Mouse (Mus musculus) neural tube, embryonic 11.5 days (tissue): Measurements from ENCODE around the gene Evi5l. TPM values are rescaled to one million over a fixed set of nuclear protein-coding genes. Genes with fewer than 3 reads are reported as not detected.

Source experiments
- ATAC-seq: fragments of 200-750 bp; cut with Nextera tagmentation; 2 replicates; pipeline ENCODE4 v1.8.0; 2017; ENCODE audit warnings: moderate number of reproducible peaks, mild to moderate bottlenecking, moderate TSS enrichment, moderate library complexity; ENCODE audit not compliant: insufficient read depth, low FRiP score, low TSS enrichment
- DNase-seq: peaks from one replicate; pipeline ENCODE4 v3.0.0-alpha.2; 2015; ENCODE audit warnings: low spot score
- H3K27ac ChIP-seq: fragments of 300-500 bp; sonication (generic); 2 replicates; pipeline ENCODE4 v1.5.1; 2014; ENCODE audit warnings: low read depth, mild to moderate bottlenecking, low read length
- H3K27me3 ChIP-seq: fragments of 300-500 bp; sonication (generic); 2 replicates; pipeline ENCODE4 v1.6.1; 2014; ENCODE audit warnings: mild to moderate bottlenecking, low read length, mixed read lengths; ENCODE audit not compliant: control insufficient read depth, insufficient read depth
- H3K36me3 ChIP-seq: fragments of 300-500 bp; sonication (generic); 2 replicates; pipeline ENCODE4 v1.6.1; 2014; ENCODE audit warnings: mild to moderate bottlenecking, low read length, moderate library complexity, mixed read lengths; ENCODE audit not compliant: control insufficient read depth, insufficient read depth
- H3K4me1 ChIP-seq: fragments of 300-500 bp; sonication (generic); 2 replicates; pipeline ENCODE4 v1.6.1; 2014; ENCODE audit warnings: low read length, mixed read lengths; ENCODE audit not compliant: control insufficient read depth, insufficient read depth
- H3K4me2 ChIP-seq: fragments of 300-500 bp; sonication (generic); 2 replicates; pipeline ENCODE4 v1.6.1; 2014; ENCODE audit warnings: low read depth, mild to moderate bottlenecking, moderate library complexity
- H3K4me3 ChIP-seq: fragments of 300-500 bp; sonication (generic); 2 replicates; pipeline ENCODE4 v1.5.1; 2014; ENCODE audit warnings: low read depth, low read length
- H3K9ac ChIP-seq: fragments of 300-500 bp; sonication (generic); 2 replicates; pipeline ENCODE4 v1.6.1; 2014; ENCODE audit warnings: mild to moderate bottlenecking, low read length
- H3K9me3 ChIP-seq: fragments of 300-500 bp; sonication (generic); 2 replicates; pipeline ENCODE4 v1.6.1; 2016; ENCODE audit warnings: low read length; ENCODE audit not compliant: control insufficient read depth
- WGBS: fragments of 180-500 bp; shearing (Covaris S2); extraction: QIAGEN DNeasy Blood & Tissue Kit; methylation state at CpG from one replicate; pipeline ENCODE4 v1.1.7; 2014; 5-methylcytosine and 5-hydroxymethylcytosine counted together
- polyA plus RNA-seq: library from polyadenylated mRNA; unstranded; fragments of >200 nt; fragmentation: Nextera tagmentation; extraction: Ambion mirVana; gene quantifications from 2 replicates; pipeline ENCODE4 v1.2.1, GENCODE M21; 2014

Gene Evi5l
- polyA plus RNA-seq, 1 experiment from 2014 or later, result 39.0 TPM

DNA sequence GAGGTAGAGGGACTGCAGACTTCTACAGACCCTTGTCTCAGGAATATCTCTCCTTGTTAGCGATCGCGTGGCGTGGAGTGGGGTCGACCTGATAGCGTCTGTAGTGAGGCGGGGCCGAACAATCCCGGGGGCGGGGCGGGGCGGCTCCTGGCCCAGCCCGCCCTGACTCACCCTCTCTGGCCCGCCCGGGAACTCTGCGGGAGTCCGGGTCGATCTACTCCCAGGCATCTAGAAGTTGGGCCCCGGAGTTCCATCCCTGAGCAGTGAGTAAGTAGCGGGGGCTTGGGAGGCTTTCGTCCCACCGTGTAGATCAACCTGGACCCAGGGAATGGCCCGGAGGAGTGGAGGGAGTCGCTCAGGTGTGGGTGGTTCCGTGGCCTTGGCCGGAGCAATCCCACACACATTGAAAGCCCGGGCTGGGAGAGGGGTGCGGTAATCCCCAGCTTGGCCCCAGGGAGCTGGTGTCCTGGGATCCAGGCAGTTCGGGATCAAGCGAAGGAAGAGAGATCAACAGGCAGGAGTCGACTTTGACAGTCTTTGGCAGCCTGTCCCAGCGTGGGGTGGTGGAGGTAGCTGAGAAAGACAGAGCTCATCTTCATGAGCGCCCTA, 60.5 kb downstream of the Evi5l start, which contains the start of gene Lrrc8e:
Lrrc8e (plus strand) TSS at position 89 of the 609 bp plus-strand sequence.
- no peak for DNase-seq
- 7% methylated on average over 33 of the region's 33 CpGs for WGBS
- no peak within 1 kb of the TSS for H3K9ac ChIP-seq
- H3K36me3 ChIP-seq, result no peaks in the 10 kb centered on the region
- H3K4me3 ChIP-seq, result 0 out of 2 replicates have a peak within 1 kb of the TSS, but pooled peaks have one; percentile 1
- H3K27ac ChIP-seq, result no peak within 1 kb of the TSS
- peaks cover 3% of the 10 kb centered on the region; the same call in 1 of the 2 replicates for H3K4me1 ChIP-seq
- H3K9me3 ChIP-seq, result no peaks in the 10 kb centered on the region
- peaks cover 16% of the 10 kb centered on the region for H3K27me3 ChIP-seq
- H3K4me2 ChIP-seq, result peak within 1 kb of the TSS; percentile 6
- ATAC-seq, result peak; percentile 55; the same call in 1 of the 2 replicates

GRCm38 (mm10) chr8:4227919-4228318, 61.6 kb downstream of the Evi5l start:
- Histone ChIP-seq H3K4me1 (peaks cover 3% of the 10 kb centered on the region; the same call in 1 of the 2 replicates), H3K4me2 (no peak overlapping the region), H3K27me3 (peaks cover 16% of the 10 kb centered on the region), H3K36me3 (no peaks in the 10 kb centered on the region), H3K27ac (no peak overlapping the region), H3K9ac (no peak overlapping the region), H3K9me3 (no peaks in the 10 kb centered on the region), H3K4me3 (no peak overlapping the region)
- DNase-seq (no peak), ATAC-seq (no peak)
- 95% methylated on average over 4 of the region's 4 CpGs for WGBS

DNA sequence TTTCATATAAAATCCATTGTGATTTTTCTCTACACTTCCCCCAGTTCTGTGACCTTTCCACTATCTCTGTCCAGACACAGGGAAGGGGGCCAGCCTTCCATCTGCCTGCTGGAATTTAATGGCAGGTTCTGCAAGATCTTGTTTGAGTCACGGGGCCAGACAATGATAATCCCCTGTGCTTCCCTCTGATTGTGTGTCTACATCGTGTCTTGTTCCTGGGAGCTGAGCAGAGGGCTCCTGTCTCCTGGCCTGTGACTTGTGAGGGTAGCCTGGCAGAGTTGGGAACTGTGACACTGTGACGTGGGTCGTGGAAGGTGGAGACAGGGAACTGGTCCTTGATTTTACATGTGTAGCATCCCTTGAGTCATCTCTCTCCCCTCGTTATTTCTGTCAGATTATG, 63.4 kb downstream of the Evi5l start:
- DNase-seq, result no peak
- H3K4me3 ChIP-seq, result no peak overlapping the region
- no peak overlapping the region for H3K27ac ChIP-seq
- H3K9me3 ChIP-seq, result no peaks in the 10 kb centered on the region
- no peaks in the 10 kb centered on the region for H3K36me3 ChIP-seq
- peaks cover 16% of the 10 kb centered on the region for H3K27me3 ChIP-seq
- no peak overlapping the region for H3K9ac ChIP-seq
- H3K4me1 ChIP-seq, result peaks cover 3% of the 10 kb centered on the region; the same call in 1 of the 2 replicates
- no peak overlapping the region for H3K4me2 ChIP-seq
- ATAC-seq, result no peak
- 79% methylated on average over 5 of the region's 5 CpGs for WGBS

DNA sequence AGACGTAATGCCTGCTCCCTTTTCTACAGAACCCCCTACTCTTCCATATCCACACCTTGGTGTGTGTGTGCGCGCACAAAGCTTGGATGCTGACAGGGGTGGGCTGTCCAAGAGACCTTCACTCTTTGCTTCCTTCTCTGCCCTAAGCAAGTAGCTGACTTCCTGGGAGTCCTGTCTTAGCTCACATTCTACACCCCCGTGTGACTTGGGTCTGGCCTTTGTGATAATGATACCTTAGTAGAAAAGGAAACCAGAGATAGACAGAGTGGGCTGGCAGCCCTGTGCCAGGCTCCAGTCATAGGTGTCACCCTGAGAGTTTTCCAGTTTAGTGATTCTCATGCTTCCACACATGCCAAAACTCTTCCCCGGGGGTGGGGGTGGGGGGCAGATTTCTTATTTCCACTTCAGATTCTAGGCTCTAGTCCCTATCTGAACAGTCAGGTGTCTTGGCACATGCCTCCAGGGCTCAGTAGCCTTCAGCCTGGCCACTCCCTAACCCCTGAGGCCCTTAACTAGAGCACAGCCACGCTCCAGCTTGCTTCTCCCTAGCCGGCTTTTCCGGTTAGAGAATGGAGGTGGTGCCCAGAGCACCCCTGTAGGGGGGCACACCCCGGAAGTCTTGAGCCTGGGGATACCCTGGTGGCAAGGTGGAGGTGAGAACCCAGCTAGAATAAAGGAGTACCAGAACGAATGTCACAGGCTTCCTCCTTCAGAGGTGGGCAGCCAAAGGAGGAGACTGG, 64.4 kb downstream of the Evi5l start:
- peaks cover 16% of the 10 kb centered on the region for H3K27me3 ChIP-seq
- DNase-seq (no peak), ATAC-seq (no peak)
- no peak overlapping the region for H3K9ac ChIP-seq
- peaks cover 3% of the 10 kb centered on the region; the same call in 1 of the 2 replicates for H3K4me1 ChIP-seq
- H3K27ac ChIP-seq, result no peak overlapping the region
- H3K9me3 ChIP-seq, result no peaks in the 10 kb centered on the region
- H3K4me3 ChIP-seq, result no peak overlapping the region
- no peak overlapping the region for H3K4me2 ChIP-seq
- WGBS, result 62% methylated on average over 10 of the region's 10 CpGs
- H3K36me3 ChIP-seq, result no peaks in the 10 kb centered on the region

GRCm38 (mm10) chr8:4237814-4238433, 71.6 kb downstream of the Evi5l start:
- Histone ChIP-seq H3K27ac (peak overlapping the region; percentile 80), H3K4me1 (peaks cover 13% of the 10 kb centered on the region), H3K4me2 (peak overlapping the region; percentile 78), H3K9me3 (no peaks in the 10 kb centered on the region), H3K27me3 (no peaks in the 10 kb centered on the region), H3K4me3 (peak overlapping the region; percentile 79), H3K36me3 (no peaks in the 10 kb centered on the region; the same call in 1 of the 2 replicates), H3K9ac (peak overlapping the region; percentile 75)
- 19% methylated on average over 15 of the region's 15 CpGs for WGBS
- DNase-seq (no peak), ATAC-seq (no peak; the same call in 1 of the 2 replicates)

DNA sequence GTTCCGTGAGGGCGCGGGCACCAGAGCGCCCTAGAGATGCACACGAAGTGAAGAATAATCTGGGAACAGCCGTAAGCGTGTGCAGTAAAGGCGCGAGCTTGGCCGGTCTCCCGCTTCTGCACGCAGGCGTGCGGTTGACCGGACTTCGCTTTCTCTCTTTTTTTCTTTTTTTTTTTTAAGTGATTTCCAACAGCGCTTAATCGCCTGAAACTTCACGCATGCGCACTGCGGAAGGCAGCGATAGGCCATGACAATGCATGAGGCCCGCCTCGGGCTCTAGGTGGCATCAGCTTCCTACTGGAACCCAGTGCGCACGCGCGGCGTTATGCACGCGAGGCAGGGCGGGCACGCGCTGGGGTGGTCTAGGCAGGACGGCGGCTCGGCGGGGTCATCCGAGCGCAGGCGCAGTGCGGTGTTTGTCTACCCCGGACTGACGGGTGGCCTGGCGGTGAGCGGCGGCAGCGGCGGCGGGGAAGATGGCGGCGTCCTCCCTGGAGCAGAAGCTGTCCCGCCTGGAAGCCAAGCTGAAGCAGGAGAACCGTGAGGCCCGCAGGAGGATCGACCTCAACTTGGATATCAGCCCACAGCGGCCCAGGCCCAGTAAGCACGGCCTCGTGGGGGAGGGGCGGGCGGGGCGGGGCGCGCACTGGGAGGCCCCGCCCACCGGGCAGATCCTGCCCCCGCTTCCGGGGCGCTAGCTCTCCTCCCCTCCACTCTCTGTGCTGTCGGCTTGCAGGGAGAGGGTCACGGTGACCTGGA, 72.2 kb downstream of the Evi5l start, which contains the start of the genes Map2k7 and Gm49320:
Map2k7 (plus strand) TSS at position 307 of the 759 bp plus-strand sequence.
Gm49320 (plus strand) TSS at position 432 of the 759 bp plus-strand sequence.
- Histone ChIP-seq H3K4me1 (peaks cover 13% of the 10 kb centered on the region), H3K9ac (peak within 1 kb of the TSS; percentile 84), H3K36me3 (peaks cover 5% of the 10 kb centered on the region), H3K27me3 (no peaks in the 10 kb centered on the region), H3K9me3 (no peaks in the 10 kb centered on the region), H3K4me3 (peak within 1 kb of the TSS; percentile 79), H3K27ac (peak within 1 kb of the TSS; percentile 80), H3K4me2 (peak within 1 kb of the TSS; percentile 78)
- peak; percentile 100 for DNase-seq
- ATAC-seq, result peak; percentile 95
- WGBS, result under 1% methylated on average over 71 of the region's 71 CpGs

DNA sequence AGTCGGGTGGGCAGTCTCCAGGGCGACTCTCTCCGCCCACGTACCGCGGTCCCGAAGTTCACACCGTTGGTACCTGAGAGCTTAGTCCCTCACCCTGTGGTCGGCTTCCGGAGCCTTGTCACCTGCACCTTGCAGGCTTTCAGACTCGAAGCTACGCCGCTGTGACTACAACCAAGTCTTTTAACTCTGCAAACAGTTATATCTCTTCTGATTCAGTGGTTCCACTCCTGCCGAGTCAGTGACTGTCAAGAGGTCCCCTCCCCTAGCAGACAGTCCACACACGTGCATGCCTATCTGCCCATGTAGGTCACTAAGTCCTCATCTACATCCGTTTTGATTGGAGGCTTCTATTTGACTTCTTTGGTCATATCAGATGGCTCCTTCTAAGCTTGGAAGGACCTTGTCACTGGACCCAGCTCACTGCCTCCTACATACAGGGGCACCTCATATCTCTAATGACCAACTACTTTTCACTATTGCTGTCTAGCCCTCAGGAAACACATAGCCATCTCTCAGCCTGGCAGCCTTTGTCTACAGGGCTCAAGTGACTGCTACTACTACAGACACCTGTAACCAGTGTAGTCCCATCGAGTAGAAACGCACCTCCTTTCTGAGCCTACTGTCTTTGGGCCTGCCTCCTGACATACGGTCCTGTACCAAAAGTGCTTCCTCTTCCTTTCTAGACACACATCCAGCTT, 73.0 kb downstream of the Evi5l start:
- peak overlapping the region; percentile 78 for H3K4me2 ChIP-seq
- peak overlapping the region; percentile 77 for H3K27ac ChIP-seq
- no peaks in the 10 kb centered on the region for H3K9me3 ChIP-seq
- 14% methylated on average over 19 of the region's 19 CpGs for WGBS
- H3K27me3 ChIP-seq, result no peaks in the 10 kb centered on the region
- H3K36me3 ChIP-seq, result peaks cover 10% of the 10 kb centered on the region
- DNase-seq (no peak), ATAC-seq (peak; percentile 28)
- peak overlapping the region; percentile 79 for H3K4me3 ChIP-seq
- peak overlapping the region; percentile 84 for H3K9ac ChIP-seq
- H3K4me1 ChIP-seq, result peaks cover 13% of the 10 kb centered on the region
